Mouse (Mus musculus): ENCODE results near the gene Atp6v1c2. TPM values are rescaled to one million over a fixed set of nuclear protein-coding genes. Genes with fewer than 3 reads are reported as not detected.

Atp6v1c2 gene
- polyA plus RNA-seq, 1 experiment from 2014 or later: not detected

Small RNAs within 50 kb of the gene (microRNA-seq; reads per million reads assigned to microRNA genes)
- 30.5 reads per million, percentile 42 among the genes with 10 or more reads in this experiment for gene Mir3066

Other genes starting within 250 kb of the Atp6v1c2 start
- gene Kcnf1, start 152.5 kb downstream of the Atp6v1c2 start, polyA plus RNA-seq (2015; fragmentation: Nextera tagmentation; extraction: Ambion mirVana): 0.11 and 0.24 TPM in 2 replicates
- gene Pdia6, start 62.8 kb downstream of the Atp6v1c2 start, polyA plus RNA-seq (2015; fragmentation: Nextera tagmentation; extraction: Ambion mirVana): 234 and 243 TPM in 2 replicates
- gene Nol10, start 19.1 kb upstream of the Atp6v1c2 start, polyA plus RNA-seq (2015; fragmentation: Nextera tagmentation; extraction: Ambion mirVana): 7.5 and 8.1 TPM in 2 replicates
- 301 and 303 TPM in 2 replicates for gene Odc1, start 215.4 kb upstream of the Atp6v1c2 start, polyA plus RNA-seq (2015; fragmentation: Nextera tagmentation; extraction: Ambion mirVana)

All from liver, embryonic 16.5 days (tissue).